Mouse (Mus musculus): ENCODE results near the gene Zfp938. TPM values are rescaled to one million over a fixed set of nuclear protein-coding genes. Genes with fewer than 3 reads are reported as not detected.

Gene Zfp938
- polyA plus RNA-seq (2015; fragmentation: Nextera tagmentation; extraction: Ambion mirVana), result 8.2 and 10.2 TPM in 2 replicates

DNA sequence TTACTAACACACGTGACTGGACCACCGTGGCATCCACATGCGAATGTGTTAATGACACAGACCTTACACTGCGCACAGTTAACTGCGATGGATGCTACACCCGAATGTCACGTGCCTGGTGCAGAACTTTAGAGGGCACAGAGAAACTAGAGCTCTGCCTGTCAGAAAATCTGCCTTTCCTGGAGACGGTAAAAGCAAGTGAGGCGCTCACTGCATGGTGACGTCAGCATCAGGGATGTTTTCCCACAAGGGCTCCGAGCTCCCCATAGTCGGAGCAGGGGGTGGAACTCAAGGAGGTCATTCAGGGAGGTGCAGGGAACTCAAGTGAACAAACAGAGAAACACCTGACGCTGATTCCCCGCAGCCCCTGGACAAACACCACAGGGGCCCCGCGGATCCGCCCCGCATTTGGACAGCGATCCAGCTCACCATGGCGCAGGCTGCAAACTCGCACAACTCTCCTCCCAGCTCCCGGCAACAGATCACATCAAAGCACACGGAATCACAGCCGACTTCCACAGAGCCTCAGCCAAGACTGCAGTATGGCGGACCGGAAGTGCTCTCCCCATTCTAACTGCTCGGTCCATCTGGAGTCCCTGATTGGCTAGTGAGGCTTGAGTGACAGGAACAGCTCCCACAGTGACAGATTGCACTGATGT, at the start of gene Zfp938:
Gene Zfp938 (minus strand): TSS at position 539 of the 659 bp plus-strand sequence.

Other genes with a start within 250 kb of the Zfp938 start
- 4.2 and 4.8 TPM in 2 replicates for gene Zfp873, start 193.2 kb downstream of the Zfp938 start, polyA plus RNA-seq (2015; fragmentation: Nextera tagmentation; extraction: Ambion mirVana)
- 1.1 and 1.3 TPM in 2 replicates for gene BC024063, start 157.9 kb downstream of the Zfp938 start, polyA plus RNA-seq (2015; fragmentation: Nextera tagmentation; extraction: Ambion mirVana)
- gene AU041133, start 113.3 kb downstream of the Zfp938 start, polyA plus RNA-seq (2015; fragmentation: Nextera tagmentation; extraction: Ambion mirVana), result 2.6 and 2.9 TPM in 2 replicates
- gene 4932415D10Rik, start 75.3 kb upstream of the Zfp938 start, polyA plus RNA-seq (2015; fragmentation: Nextera tagmentation; extraction: Ambion mirVana), result not detected in 2 replicates
- 2.3 and 3.1 TPM in 2 replicates for gene Gm4924, start 113.0 kb upstream of the Zfp938 start, polyA plus RNA-seq (2015; fragmentation: Nextera tagmentation; extraction: Ambion mirVana)

All from skeletal muscle tissue, postnatal 0 days (tissue).